Mouse (Mus musculus): ENCODE measurements around the gene Dcst1. TPM values are rescaled to one million over a fixed set of nuclear protein-coding genes. Genes with fewer than 3 reads are reported as not detected.

Gene Dcst1
- polyA plus RNA-seq, 1 experiment from 2014 or later = 0.31 TPM

DNA sequence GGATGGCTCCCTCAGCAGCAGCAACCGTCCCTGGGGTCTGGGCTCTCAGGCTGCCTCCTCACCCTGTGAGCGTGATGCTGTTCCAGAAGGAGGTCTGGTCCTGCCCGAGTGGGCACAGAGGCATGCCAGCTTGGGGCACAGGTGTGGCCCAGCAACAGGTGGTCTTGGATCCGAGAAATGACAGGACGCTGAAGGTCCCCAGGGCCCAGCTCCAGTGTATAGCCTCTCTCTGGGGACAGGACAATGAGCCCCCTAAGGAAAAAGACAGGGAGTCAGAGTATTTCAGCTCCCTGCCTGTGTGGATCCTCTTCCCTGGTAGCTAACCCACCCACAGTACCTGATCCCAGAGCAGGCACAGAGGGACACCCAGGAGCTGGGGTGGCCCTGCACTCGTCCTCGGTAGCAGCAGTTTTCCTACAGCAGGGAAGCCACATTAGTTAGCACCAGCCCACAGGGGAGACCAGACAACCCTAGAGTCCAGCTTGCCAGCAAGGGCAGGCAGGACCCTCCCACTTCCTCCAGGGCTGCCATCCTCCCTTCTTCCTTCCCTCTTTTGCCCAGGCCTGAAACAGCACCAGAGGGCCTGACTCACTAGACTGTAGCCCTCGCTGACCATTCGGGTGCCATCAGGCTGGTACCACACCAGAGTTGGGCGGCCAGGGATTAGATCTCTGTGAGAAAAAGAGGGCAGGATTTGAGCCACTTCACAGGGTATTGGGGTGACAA, 18.1 kb downstream of the Dcst1 start:
- no peaks in the 10 kb centered on the region for H3K9me3 ChIP-seq (ENCODE audit: control insufficient read depth, low read length)
- peaks cover 7% of the 10 kb centered on the region; the same call in 1 of the 2 replicates for H3K27me3 ChIP-seq (ENCODE audit: control insufficient read depth, insufficient read depth, low read length)
- H3K36me3 ChIP-seq (ENCODE audit: control insufficient read depth, insufficient read depth, low read length) = peaks cover 2% of the 10 kb centered on the region; the same call in 1 of the 2 replicates
- WGBS = 85% methylated on average over 10 of the region's 10 CpGs
- no peak overlapping the region for H3K4me3 ChIP-seq (ENCODE audit: low read depth, low read length)
- ATAC-seq (ENCODE audit: insufficient read depth, low FRiP score, low TSS enrichment) (no peak), DNase-seq (ENCODE audit: low spot score) (no peak)
- H3K4me1 ChIP-seq (ENCODE audit: control insufficient read depth, insufficient read depth, low read length) = peaks cover 7% of the 10 kb centered on the region
- H3K4me2 ChIP-seq (ENCODE audit: low read depth) = no peak overlapping the region
- H3K27ac ChIP-seq (ENCODE audit: low read depth, low read length) = no peak overlapping the region
- H3K9ac ChIP-seq (ENCODE audit: low read length) = no peak overlapping the region

DNA sequence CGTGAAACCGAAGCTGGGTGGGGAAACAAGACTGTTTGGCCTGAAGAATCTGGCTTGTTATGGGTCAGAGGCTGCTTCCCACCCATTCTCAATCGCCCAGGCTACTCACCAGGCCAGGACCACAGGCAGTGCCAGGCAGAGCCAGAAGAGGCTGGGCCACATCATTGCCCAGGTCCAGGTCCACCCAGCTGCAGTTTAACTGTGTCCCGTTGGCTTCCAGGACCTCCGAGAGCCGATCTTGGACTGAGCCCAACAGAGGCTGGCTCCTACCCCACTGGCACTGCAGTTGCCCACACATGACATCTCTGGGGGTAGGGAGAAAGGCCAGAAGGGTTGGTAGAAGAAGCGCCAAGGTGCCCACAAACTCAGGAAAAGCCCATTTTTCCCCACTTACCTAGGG, 21.8 kb downstream of the Dcst1 start:
- H3K27me3 ChIP-seq (ENCODE audit: control insufficient read depth, insufficient read depth, low read length) = peaks cover 4% of the 10 kb centered on the region; the same call in 1 of the 2 replicates
- DNase-seq (ENCODE audit: low spot score) = no peak
- no peak overlapping the region for H3K4me3 ChIP-seq (ENCODE audit: low read depth, low read length)
- no peak overlapping the region for H3K27ac ChIP-seq (ENCODE audit: low read depth, low read length)
- no peaks in the 10 kb centered on the region for H3K9me3 ChIP-seq (ENCODE audit: control insufficient read depth, low read length)
- peaks cover 14% of the 10 kb centered on the region for H3K4me1 ChIP-seq (ENCODE audit: control insufficient read depth, insufficient read depth, low read length)
- no peak overlapping the region for H3K4me2 ChIP-seq (ENCODE audit: low read depth)
- ATAC-seq (ENCODE audit: insufficient read depth, low FRiP score, low TSS enrichment) = no peak
- H3K9ac ChIP-seq (ENCODE audit: low read length) = no peak overlapping the region
- H3K36me3 ChIP-seq (ENCODE audit: control insufficient read depth, insufficient read depth, low read length) = peaks cover 2% of the 10 kb centered on the region; the same call in 1 of the 2 replicates
- WGBS = 84% methylated on average over 7 of the region's 7 CpGs

DNA sequence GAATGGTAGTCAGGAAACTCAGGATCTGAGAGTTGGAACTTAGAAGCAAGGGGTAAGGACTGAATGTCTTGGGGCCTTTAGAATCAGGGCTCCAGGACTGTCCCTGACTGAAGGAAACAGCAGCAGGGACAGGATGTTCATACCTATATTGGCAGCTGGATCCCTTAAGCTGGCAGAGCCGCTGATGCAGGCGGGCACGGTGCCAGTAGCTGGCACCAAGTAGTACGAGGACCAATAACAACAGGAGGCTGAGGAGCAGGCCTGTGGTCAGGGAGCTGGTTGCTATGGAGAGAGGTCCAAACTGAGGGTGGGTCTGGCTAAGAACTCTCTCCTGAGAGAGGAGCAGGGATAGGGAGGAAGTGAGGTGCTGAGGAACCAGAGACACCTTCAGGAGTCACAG, 23.3 kb downstream of the Dcst1 start:
- ATAC-seq (ENCODE audit: insufficient read depth, low FRiP score, low TSS enrichment) = no peak
- Histone ChIP-seq H3K9ac (ENCODE audit: low read length) (no peak overlapping the region; the same call in 1 of the 2 replicates), H3K9me3 (ENCODE audit: control insufficient read depth, low read length) (no peaks in the 10 kb centered on the region), H3K27me3 (ENCODE audit: control insufficient read depth, insufficient read depth, low read length) (no peaks in the 10 kb centered on the region), H3K4me3 (ENCODE audit: low read depth, low read length) (no peak overlapping the region), H3K4me2 (ENCODE audit: low read depth) (no peak overlapping the region), H3K4me1 (ENCODE audit: control insufficient read depth, insufficient read depth, low read length) (peaks cover 16% of the 10 kb centered on the region), H3K36me3 (ENCODE audit: control insufficient read depth, insufficient read depth, low read length) (peaks cover 2% of the 10 kb centered on the region; the same call in 1 of the 2 replicates), H3K27ac (ENCODE audit: low read depth, low read length) (no peak overlapping the region)
- no peak for DNase-seq (ENCODE audit: low spot score)
- 94% methylated on average over 4 of the region's 4 CpGs for WGBS

DNA sequence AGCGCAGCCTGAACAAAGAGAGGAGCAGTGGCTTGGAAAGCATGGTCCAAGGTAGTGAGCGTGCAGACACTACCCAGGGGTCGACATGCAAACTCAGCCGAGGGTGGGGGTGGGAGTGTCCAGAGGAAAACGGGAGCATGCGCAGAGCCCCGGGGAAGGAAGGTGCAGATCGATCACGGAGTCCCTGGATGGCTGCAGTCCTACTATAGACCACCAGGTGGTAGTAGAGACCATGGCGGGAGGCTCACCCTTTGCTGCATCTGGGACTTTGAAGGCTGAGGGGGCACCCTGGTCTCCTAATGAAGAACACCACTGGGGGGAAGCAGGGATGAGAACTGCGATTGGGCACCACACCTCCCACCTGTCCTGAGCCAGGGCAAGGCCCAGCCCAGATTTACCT, 24.6 kb downstream of the Dcst1 start:
- peaks cover 28% of the 10 kb centered on the region for H3K4me1 ChIP-seq (ENCODE audit: control insufficient read depth, insufficient read depth, low read length)
- H3K9ac ChIP-seq (ENCODE audit: low read length) = 0 out of 2 replicates have a peak overlapping the region, but pooled peaks have one; percentile 11
- H3K4me3 ChIP-seq (ENCODE audit: low read depth, low read length) = peak overlapping the region; percentile 16
- no peak overlapping the region for H3K27ac ChIP-seq (ENCODE audit: low read depth, low read length)
- no peaks in the 10 kb centered on the region for H3K9me3 ChIP-seq (ENCODE audit: control insufficient read depth, low read length)
- DNase-seq (ENCODE audit: low spot score) = peak; percentile 88
- H3K36me3 ChIP-seq (ENCODE audit: control insufficient read depth, insufficient read depth, low read length) = peaks cover 2% of the 10 kb centered on the region; the same call in 1 of the 2 replicates
- peak overlapping the region; percentile 45 for H3K4me2 ChIP-seq (ENCODE audit: low read depth)
- ATAC-seq (ENCODE audit: insufficient read depth, low FRiP score, low TSS enrichment) = peak; percentile 48
- WGBS = 3% methylated on average over 11 of the region's 11 CpGs
- H3K27me3 ChIP-seq (ENCODE audit: control insufficient read depth, insufficient read depth, low read length) = no peaks in the 10 kb centered on the region

DNA sequence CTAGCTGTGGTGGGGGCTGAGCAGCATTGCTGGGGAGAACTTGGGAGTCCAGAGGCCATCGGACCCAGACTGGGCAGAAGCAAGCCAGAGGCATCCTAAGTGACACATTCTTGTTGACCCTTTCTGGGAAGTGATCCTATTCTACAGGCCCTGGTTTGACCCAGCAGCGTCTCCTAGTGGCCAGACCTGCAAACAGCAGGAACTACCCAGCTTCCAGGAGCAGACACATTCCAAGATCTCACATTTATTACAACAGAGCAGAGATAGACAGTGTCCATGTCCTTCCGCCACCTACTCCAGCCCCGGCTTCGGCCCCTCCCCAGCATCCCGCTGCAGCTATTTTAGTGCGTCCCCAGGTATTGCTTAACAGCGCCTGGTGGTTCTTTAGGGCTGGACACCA, 25.6 kb downstream of the Dcst1 start:
- H3K4me1 ChIP-seq (ENCODE audit: control insufficient read depth, insufficient read depth, low read length) = peaks cover 28% of the 10 kb centered on the region
- H3K36me3 ChIP-seq (ENCODE audit: control insufficient read depth, insufficient read depth, low read length) = peaks cover 5% of the 10 kb centered on the region; the same call in 1 of the 2 replicates
- 25% methylated on average over 8 of the region's 8 CpGs for WGBS
- no peaks in the 10 kb centered on the region for H3K9me3 ChIP-seq (ENCODE audit: control insufficient read depth, low read length)
- DNase-seq (ENCODE audit: low spot score) (peak; percentile 84), ATAC-seq (ENCODE audit: insufficient read depth, low FRiP score, low TSS enrichment) (no peak)
- no peak overlapping the region for H3K9ac ChIP-seq (ENCODE audit: low read length)
- H3K4me2 ChIP-seq (ENCODE audit: low read depth) = peak overlapping the region; percentile 59; the same call in 1 of the 2 replicates
- no peak overlapping the region for H3K4me3 ChIP-seq (ENCODE audit: low read depth, low read length)
- no peaks in the 10 kb centered on the region for H3K27me3 ChIP-seq (ENCODE audit: control insufficient read depth, insufficient read depth, low read length)
- no peak overlapping the region for H3K27ac ChIP-seq (ENCODE audit: low read depth, low read length)

DNA sequence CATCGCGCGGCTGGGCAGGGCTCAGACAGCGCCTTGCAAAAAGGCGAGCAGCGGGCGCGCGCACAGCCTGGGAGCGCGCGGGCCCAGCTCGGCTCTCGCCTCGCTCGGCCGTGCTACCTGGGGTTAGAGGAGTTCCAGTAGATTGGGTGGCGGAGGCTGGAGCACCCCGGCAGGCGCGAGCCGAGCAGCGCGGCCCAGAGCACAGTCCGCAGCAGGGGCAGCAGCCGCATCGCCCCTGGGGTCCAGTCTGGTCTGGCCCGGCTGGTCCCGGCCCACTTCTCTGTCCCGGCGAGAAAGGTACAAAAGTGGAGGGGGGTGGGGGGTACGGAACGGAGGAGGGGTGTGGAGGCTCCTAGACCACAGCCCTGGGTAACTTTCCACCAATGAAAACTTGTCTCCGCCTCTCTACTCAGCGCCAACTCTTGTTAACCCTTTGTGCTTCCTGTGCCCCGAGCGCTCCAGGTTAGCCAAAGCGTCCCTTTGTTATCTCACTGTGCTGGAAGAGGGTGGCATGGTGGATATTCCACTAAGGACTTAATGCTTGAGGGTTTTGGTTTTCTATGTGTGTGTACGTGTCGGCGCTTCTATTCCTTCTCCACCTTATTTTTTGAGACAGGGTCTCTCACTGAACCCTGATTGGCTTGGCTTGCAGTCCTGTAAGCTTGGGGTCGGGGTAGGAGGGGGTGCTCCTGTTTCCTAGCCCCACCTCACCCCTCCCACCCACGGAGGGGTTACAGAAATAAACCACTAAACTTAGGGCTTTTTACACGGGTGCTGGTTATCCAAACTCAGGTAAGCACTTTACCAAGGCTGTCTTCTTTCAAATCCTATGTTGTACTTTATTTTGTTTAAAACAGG, 27.1 kb downstream of the Dcst1 start, which contains the start of gene Efna4:
TSS of gene Efna4 (minus strand) at position 308 of the 858 bp plus-strand sequence.
- peak within 1 kb of the TSS; percentile 88 for H3K4me3 ChIP-seq (ENCODE audit: low read depth, low read length)
- peak within 1 kb of the TSS; percentile 93 for H3K9ac ChIP-seq (ENCODE audit: low read length)
- H3K9me3 ChIP-seq (ENCODE audit: control insufficient read depth, low read length) = no peaks in the 10 kb centered on the region
- WGBS = under 1% methylated on average over 44 of the region's 44 CpGs
- H3K4me2 ChIP-seq (ENCODE audit: low read depth) = peak within 1 kb of the TSS; percentile 59
- no peaks in the 10 kb centered on the region for H3K27me3 ChIP-seq (ENCODE audit: control insufficient read depth, insufficient read depth, low read length)
- ATAC-seq (ENCODE audit: insufficient read depth, low FRiP score, low TSS enrichment) (peak; percentile 79), DNase-seq (ENCODE audit: low spot score) (peak; percentile 85)
- peaks cover 32% of the 10 kb centered on the region for H3K4me1 ChIP-seq (ENCODE audit: control insufficient read depth, insufficient read depth, low read length)
- peaks cover 3% of the 10 kb centered on the region; the same call in 1 of the 2 replicates for H3K36me3 ChIP-seq (ENCODE audit: control insufficient read depth, insufficient read depth, low read length)
- H3K27ac ChIP-seq (ENCODE audit: low read depth, low read length) = peak within 1 kb of the TSS; percentile 87

DNA sequence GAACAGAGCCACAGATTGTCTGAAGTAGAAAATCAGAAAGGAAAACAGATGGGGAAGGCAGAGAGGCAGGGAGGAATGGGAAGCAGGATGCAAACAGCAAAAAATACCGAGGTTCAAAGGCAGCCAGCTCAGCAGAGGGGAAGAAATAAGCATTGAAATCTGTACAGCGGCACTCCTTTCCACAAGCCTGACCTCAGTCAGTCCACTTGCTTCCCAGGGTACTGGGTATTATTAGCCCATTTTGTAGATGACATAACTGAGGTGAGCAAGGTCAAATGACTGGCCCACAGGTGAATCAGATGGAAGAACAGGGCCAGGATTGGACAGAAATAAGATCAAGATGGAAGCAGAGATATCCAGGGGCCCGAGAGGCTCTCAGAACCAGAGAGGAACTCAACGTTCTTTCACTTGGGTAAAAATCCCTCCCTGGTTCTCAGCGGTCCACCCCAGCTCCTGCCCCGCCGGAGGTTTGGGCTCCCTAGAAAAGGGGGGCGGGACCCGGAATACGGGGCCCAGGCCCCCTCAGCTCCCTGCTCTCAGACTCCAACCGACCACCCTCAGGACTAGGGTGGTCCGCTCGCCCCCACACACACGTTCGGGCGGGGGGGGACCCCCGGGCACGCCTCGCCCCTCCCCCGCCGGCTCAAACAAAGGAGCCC, 27.9 kb downstream of the Dcst1 start:
- ATAC-seq (ENCODE audit: insufficient read depth, low FRiP score, low TSS enrichment) = peak; percentile 42
- peaks cover 39% of the 10 kb centered on the region for H3K4me1 ChIP-seq (ENCODE audit: control insufficient read depth, insufficient read depth, low read length)

DNA sequence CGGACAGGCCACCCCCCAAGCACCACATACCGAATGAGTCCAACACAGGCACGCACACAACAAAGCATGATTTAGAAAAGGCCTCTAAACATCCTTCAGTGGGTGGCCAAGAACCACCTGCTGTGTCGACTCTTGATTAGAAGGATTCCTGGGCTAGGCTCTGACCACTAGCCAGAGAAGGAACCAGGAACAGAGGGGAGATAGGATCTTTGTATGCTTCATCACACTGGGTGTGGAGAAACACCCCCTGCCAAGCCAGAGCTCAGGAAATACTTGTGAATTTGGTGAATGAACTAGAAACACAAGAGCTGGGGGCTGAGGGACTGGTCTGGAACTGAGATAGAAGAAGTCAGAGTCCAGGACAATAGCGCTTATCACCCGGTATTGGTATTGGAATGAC, 28.5 kb downstream of the Dcst1 start:
- Histone ChIP-seq H3K4me2 (ENCODE audit: low read depth) (peak overlapping the region; percentile 59), H3K9me3 (ENCODE audit: control insufficient read depth, low read length) (no peaks in the 10 kb centered on the region), H3K4me1 (ENCODE audit: control insufficient read depth, insufficient read depth, low read length) (peaks cover 40% of the 10 kb centered on the region), H3K4me3 (ENCODE audit: low read depth, low read length) (peak overlapping the region; percentile 88), H3K27me3 (ENCODE audit: control insufficient read depth, insufficient read depth, low read length) (no peaks in the 10 kb centered on the region), H3K9ac (ENCODE audit: low read length) (peak overlapping the region; percentile 93), H3K27ac (ENCODE audit: low read depth, low read length) (no peak overlapping the region), H3K36me3 (ENCODE audit: control insufficient read depth, insufficient read depth, low read length) (peaks cover 3% of the 10 kb centered on the region; the same call in 1 of the 2 replicates)
- WGBS = 7% methylated on average over 6 of the region's 6 CpGs
- ATAC-seq (ENCODE audit: insufficient read depth, low FRiP score, low TSS enrichment) = no peak
- no peak for DNase-seq (ENCODE audit: low spot score)

More for the DNA sequence above, 27.9 kb downstream of the Dcst1 start:
- Histone ChIP-seq H3K27ac (ENCODE audit: low read depth, low read length) (peak overlapping the region; percentile 87), H3K36me3 (ENCODE audit: control insufficient read depth, insufficient read depth, low read length) (peaks cover 3% of the 10 kb centered on the region; the same call in 1 of the 2 replicates), H3K9ac (ENCODE audit: low read length) (peak overlapping the region; percentile 93), H3K27me3 (ENCODE audit: control insufficient read depth, insufficient read depth, low read length) (no peaks in the 10 kb centered on the region), H3K9me3 (ENCODE audit: control insufficient read depth, low read length) (no peaks in the 10 kb centered on the region), H3K4me2 (ENCODE audit: low read depth) (peak overlapping the region; percentile 59), H3K4me3 (ENCODE audit: low read depth, low read length) (peak overlapping the region; percentile 88)
- no peak for DNase-seq (ENCODE audit: low spot score)
- WGBS = under 1% methylated on average over 18 of the region's 21 CpGs
